Mouse (Mus musculus) ES-E14 (cell line): ENCODE measurements around the gene Scfd2.

Experiments
- CHD2 ChIP-seq: IDR thresholded peaks from 2 replicates; pipeline ENCODE4 v1.6.1; 2014; ENCODE audit warnings: mild to moderate bottlenecking, low read depth, low read length, inconsistent platforms
- HCFC1 ChIP-seq: IDR thresholded peaks from 2 replicates; pipeline ENCODE4 v1.6.1; 2012; ENCODE audit warnings: low read length, inconsistent platforms, borderline replicate concordance; ENCODE audit not compliant: insufficient read depth
- MAFK ChIP-seq: IDR thresholded peaks from 2 replicates; pipeline ENCODE4 v1.6.1; 2014; ENCODE audit warnings: mild to moderate bottlenecking, low read depth, low read length, inconsistent platforms; ENCODE audit not compliant: insufficient read depth
- ZC3H11A ChIP-seq: IDR thresholded peaks from 2 replicates; pipeline ENCODE4 v1.6.1; 2012; ENCODE audit warnings: low read depth, mild to moderate bottlenecking, inconsistent platforms, low read length, borderline replicate concordance
- ZNF384 ChIP-seq: IDR thresholded peaks from 2 replicates; pipeline ENCODE4 v1.6.1; 2012; ENCODE audit warnings: low read depth, low read length, inconsistent platforms

- TF ChIP-seq CHD2 (no peak), HCFC1 (no peak), ZC3H11A (no peak), ZNF384 (no peak), MAFK (no peak)
These were observed 253.1 kb downstream of the Scfd2 start for GRCm38 (mm10) chr5:74278428-74278827.
